Mouse (Mus musculus) cerebellum, adult 2 months (tissue): ENCODE measurements around the gene Mtap.

Experiments
- CTCF ChIP-seq: fragments of 200-500 bp; IDR thresholded peaks from 2 replicates; pipeline ENCODE4 v1.5.1; 2011; ENCODE audit warnings: low read depth, mild to moderate bottlenecking, control low read depth, low read length, moderate library complexity, borderline replicate concordance; ENCODE audit not compliant: insufficient read depth
- POLR2A ChIP-seq: fragments of 200-500 bp; IDR thresholded peaks from 2 replicates; pipeline ENCODE4 v1.6.1; 2011; ENCODE audit warnings: low read length, control low read depth, borderline replicate concordance; ENCODE audit not compliant: insufficient read depth

- TF ChIP-seq POLR2A (no peak), CTCF (no peak)
Observed at GRCm38 (mm10) chr4:89136356-89136755, 566 bp upstream of the Mtap start.
